Comparison of ENCODE assay signal across 7 mouse cellular contexts in the genomic region with DNA sequence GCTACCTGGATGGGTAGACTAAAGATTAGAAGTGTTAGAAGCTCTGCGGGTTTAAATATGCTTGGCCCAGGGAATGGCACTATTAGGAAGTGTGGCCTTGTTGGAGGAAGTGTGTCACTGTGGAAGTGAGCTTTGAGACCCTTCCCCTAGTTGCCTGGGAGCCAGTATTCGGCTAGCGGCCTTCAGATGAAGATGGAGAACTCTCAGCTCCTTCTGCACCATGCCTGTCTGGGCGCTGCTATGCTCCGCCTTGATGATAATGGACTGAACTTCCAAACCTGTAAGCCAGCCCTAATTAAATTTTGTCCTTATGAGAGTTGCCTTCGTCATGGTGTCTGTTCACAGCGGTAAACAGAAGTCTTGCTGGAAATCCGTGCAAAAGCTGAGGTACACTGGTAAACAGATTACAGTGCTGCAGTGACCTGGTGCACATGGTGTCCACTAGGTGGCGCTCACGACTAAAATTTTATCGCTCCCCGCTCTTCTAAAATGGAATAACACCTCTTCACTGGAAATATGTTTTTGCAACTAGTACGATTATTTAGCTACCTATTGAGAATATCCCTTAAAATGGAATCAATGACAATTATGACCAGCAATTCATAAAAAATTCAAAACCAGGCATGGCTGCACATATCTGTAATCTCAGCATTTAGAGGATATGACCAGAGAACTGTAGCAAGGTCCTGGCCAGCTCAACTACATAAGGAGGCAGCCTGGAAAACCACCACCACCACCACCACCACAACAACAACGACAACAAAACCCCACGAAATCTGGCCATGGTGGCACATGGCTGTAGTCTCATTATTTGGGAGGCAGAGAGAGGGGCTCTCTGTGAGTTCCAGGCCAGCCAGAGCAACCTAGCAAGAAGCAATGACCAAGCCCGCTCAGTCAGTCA.
A peak's percentile ranks its signal among the peaks of the same experiment; 100 is the strongest.
DNase-seq lines count a peak whose midpoint lies in the region.

No protein-coding gene starts in this region.

- intact Hi-C loops in heart, postnatal 14 days (cut with DNase I): loop anchor here (1.0 to 2.0 kb wide), 2 partner anchors 185 to 390 kb away; no protein-coding TSS in a partner anchor

- H3K27me3 ChIP-seq in midbrain, embryonic 10.5 days (ENCODE audit: low read depth, poor library complexity, severe bottlenecking): no peaks in the 10 kb centered on the region

- H3K27ac ChIP-seq in midbrain, embryonic 10.5 days (replicated peaks): no peak overlapping the region

- no peaks in the 10 kb centered on the region for H3K9me3 ChIP-seq in midbrain, embryonic 10.5 days (replicated peaks)

- peak; percentile 71 for DNase-seq in ES-CJ7 (ENCODE audit: low read depth, low spot score)
- DNase-seq in adrenal gland, adult 8-10 months: peak; percentile 26
- DNase-seq in embryo, embryonic 11.5 days (ENCODE audit: low read depth, low spot score): peak; percentile 67
- DNase-seq in heart, postnatal 14 days: peak; percentile 75 to 83
- peak; percentile 68 to 77 for DNase-seq in layer of hippocampus, postnatal 14 days (ENCODE audit: low spot score in 2 of 2)
- DNase-seq in midbrain, embryonic 10.5 days (ENCODE audit: low spot score): peak; percentile 70
- peak; percentile 59 for DNase-seq in skeletal muscle tissue, adult 2 months (ENCODE audit: low read depth, low spot score)

- H3K4me1 ChIP-seq in midbrain, embryonic 10.5 days: peaks cover 17% of the 10 kb centered on the region

- H3K4me3 ChIP-seq in midbrain, embryonic 10.5 days: no peak overlapping the region

- H3K36me3 ChIP-seq in midbrain, embryonic 10.5 days: no peaks in the 10 kb centered on the region

- 34% methylated on average over 16 of the region's 16 CpGs for WGBS in midbrain, embryonic 10.5 days

Comparison
In these comparisons a context has a peak if more than half of its experiments do, and no peak if none do; other contexts are left out.
1. DNase-seq: peak in every context shown above with its lines; median percentile 79 in heart, postnatal 14 days; 72 in layer of hippocampus, postnatal 14 days; 71 in ES-CJ7; 70 in midbrain, embryonic 10.5 days; 67 in embryo, embryonic 11.5 days; 59 in skeletal muscle tissue, adult 2 months; 26 in adrenal gland, adult 8-10 months.